Comparison of ENCODE assay signal across 21 mouse cellular contexts in the genomic region with DNA sequence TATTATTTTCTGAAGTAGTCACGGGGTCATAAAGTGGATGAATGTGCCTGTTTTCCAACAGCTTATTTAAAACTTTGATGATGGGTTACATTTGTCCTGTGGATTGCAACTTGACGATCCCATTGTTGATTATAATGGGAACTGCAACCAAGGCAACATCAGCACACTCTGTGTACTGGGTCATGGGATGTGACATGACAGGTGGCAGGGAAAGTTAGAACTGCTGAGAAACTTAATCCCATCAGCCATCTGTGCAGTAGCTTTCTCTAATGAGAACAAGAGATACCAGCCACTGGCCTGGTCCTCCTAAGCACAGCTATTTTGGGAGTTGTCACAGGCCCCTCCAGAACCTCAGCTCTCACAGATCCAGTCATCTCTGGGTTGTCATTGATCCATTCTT. TPM values are rescaled to one million over a fixed set of nuclear protein-coding genes. Genes with fewer than 3 reads are reported as not detected.
"Had no signal": no experiment of that assay in that cellular context is flagged by ENCODE, and none has a peak within 500 bp of the region (broad histone marks: within the 10 kb centered on the region; RNA-seq: fewer than 3 reads in every experiment).

No protein-coding gene starts in this region.

- DNase-seq: kidney, adult 11 months; kidney, adult 8-10 months; kidney, postnatal 10 days; kidney, postnatal 36 days; left cerebral cortex, postnatal 4 days; liver, postnatal 0 days; lung, embryonic 14.5 days; thymus, postnatal 25 days had no signal

- H3K4me1 ChIP-seq: kidney, embryonic 15.5 days; limb, embryonic 15.5 days; megakaryocyte, embryonic 14.5 days; midbrain, embryonic 10.5 days; midbrain, embryonic 13.5 days; neural tube, embryonic 12.5 days; neural tube, embryonic 15.5 days had no signal

- H3K9me3 ChIP-seq: kidney, embryonic 15.5 days; limb, embryonic 15.5 days; megakaryocyte, embryonic 14.5 days; midbrain, embryonic 10.5 days; midbrain, embryonic 13.5 days; neural tube, embryonic 12.5 days; neural tube, embryonic 15.5 days had no signal

- H3K9ac ChIP-seq: kidney, embryonic 15.5 days; limb, embryonic 15.5 days; liver, embryonic 14.5 days; liver, postnatal 0 days; lung, embryonic 14.5 days; midbrain, embryonic 13.5 days; neural tube, embryonic 12.5 days; neural tube, embryonic 15.5 days had no signal

- H3K4me2 ChIP-seq: kidney, embryonic 15.5 days; limb, embryonic 15.5 days; liver, embryonic 11.5 days; lung, embryonic 14.5 days; midbrain, embryonic 13.5 days; neural tube, embryonic 12.5 days; neural tube, embryonic 15.5 days had no signal

- H3K27ac ChIP-seq: kidney, embryonic 15.5 days; limb, embryonic 15.5 days; liver, embryonic 14.5 days; midbrain, embryonic 10.5 days; midbrain, embryonic 13.5 days; neural tube, embryonic 12.5 days; neural tube, embryonic 15.5 days; stomach, postnatal 0 days had no signal

- H3K27me3 ChIP-seq: limb, embryonic 15.5 days; midbrain, embryonic 13.5 days; neural tube, embryonic 12.5 days; neural tube, embryonic 15.5 days had no signal

- H3K36me3 ChIP-seq: kidney, embryonic 15.5 days; limb, embryonic 15.5 days; midbrain, embryonic 10.5 days; midbrain, embryonic 13.5 days; neural tube, embryonic 12.5 days; neural tube, embryonic 15.5 days had no signal

- H3K4me3 ChIP-seq: kidney, embryonic 15.5 days; limb, embryonic 15.5 days; megakaryocyte, embryonic 14.5 days; midbrain, embryonic 10.5 days; midbrain, embryonic 13.5 days; neural tube, embryonic 12.5 days; neural tube, embryonic 15.5 days had no signal

- ATAC-seq: liver, postnatal 0 days; lung, postnatal 0 days; midbrain, embryonic 13.5 days had no signal

RNA-seq across cellular contexts. Expression of a gene that starts 8.5 kb away (rescaled TPM):
- total RNA-seq: left cerebral cortex, adult 8-10 months; left cerebral cortex, postnatal 14 days; left cerebral cortex, postnatal 4 days had no signal
- polyA plus RNA-seq: liver, embryonic 14.5 days; midbrain, embryonic 10.5 days; midbrain, embryonic 13.5 days had no signal
